Mouse (Mus musculus) olfactory bulb, adult 2 months (tissue): Measurements from ENCODE around the gene Crip1. TPM values are rescaled to one million over a fixed set of nuclear protein-coding genes. Genes with fewer than 3 reads are reported as not detected.

Source experiments
- H3K27ac ChIP-seq: fragments of 200-500 bp; 2 replicates; pipeline ENCODE4 v1.5.1; 2012; ENCODE audit warnings: low read depth, low read length; ENCODE audit not compliant: insufficient read depth
- H3K4me1 ChIP-seq: fragments of 200-500 bp; 2 replicates; pipeline ENCODE4 v1.6.1; 2012; ENCODE audit warnings: low read length; ENCODE audit not compliant: control insufficient read depth, insufficient read depth
- H3K4me3 ChIP-seq: fragments of 200-500 bp; 2 replicates; pipeline ENCODE4 v1.5.1; 2012; ENCODE audit warnings: mild to moderate bottlenecking, low read depth, low read length, moderate library complexity; ENCODE audit not compliant: insufficient read depth
- CTCF ChIP-seq: fragments of 200-500 bp; IDR thresholded peaks from 2 replicates; pipeline ENCODE4 v1.5.1; 2012; ENCODE audit warnings: low read depth, mild to moderate bottlenecking, low read length, moderate library complexity; ENCODE audit not compliant: insufficient read depth
- POLR2A ChIP-seq: fragments of 200-500 bp; IDR thresholded peaks from 2 replicates; pipeline ENCODE4 v1.6.1; 2012; ENCODE audit warnings: mild to moderate bottlenecking, low read depth, low read length, moderate library complexity; ENCODE audit not compliant: insufficient read depth
- WGBS: fragments of 180-500 bp; shearing (Covaris S2); methylation state at CpG from one replicate; pipeline ENCODE4 v1.1.7; 2018; 5-methylcytosine and 5-hydroxymethylcytosine counted together
- polyA plus RNA-seq: library from polyadenylated mRNA; stranded (reverse); fragments of >200 nt; gene quantifications from 2 replicates; pipeline ENCODE4 v1.2.4, GENCODE M21; 2012; ENCODE audit warnings: low replicate concordance; ENCODE audit not compliant: missing spikeins, insufficient read depth, insufficient read length

Crip1 gene
- polyA plus RNA-seq, 1 experiment, result not detected

- WGBS, result 39% methylated on average over 6 of the region's 6 CpGs
These were observed 43.7 kb upstream of the Crip1 start for GRCm38 (mm10) chr12:113102461-113102860.

GRCm38 (mm10) chr12:113103846-113104451 is 42.2 kb upstream of the Crip1 start:
- peaks cover 54% of the 10 kb centered on the region for H3K4me1 ChIP-seq
- TF ChIP-seq CTCF (no peak), POLR2A (no peak)
- 78% methylated on average over 8 of the region's 8 CpGs for WGBS
- no peak overlapping the region for H3K27ac ChIP-seq
- no peak overlapping the region for H3K4me3 ChIP-seq

More at GRCm38 (mm10) chr12:113102461-113102860, 43.7 kb upstream of the Crip1 start:
- peaks cover 55% of the 10 kb centered on the region for H3K4me1 ChIP-seq
- H3K4me3 ChIP-seq, result no peak overlapping the region
- TF ChIP-seq CTCF (no peak), POLR2A (no peak)
- no peak overlapping the region for H3K27ac ChIP-seq

GRCm38 (mm10) chr12:113106386-113106785 is 39.7 kb upstream of the Crip1 start:
- TF ChIP-seq POLR2A (no peak), CTCF (no peak)
- no peak overlapping the region for H3K27ac ChIP-seq
- H3K4me3 ChIP-seq, result no peak overlapping the region
- peaks cover 34% of the 10 kb centered on the region for H3K4me1 ChIP-seq
- 64% methylated on average over 6 of the region's 6 CpGs for WGBS

GRCm38 (mm10) chr12:113107431-113108124 is 38.5 kb upstream of the Crip1 start:
- H3K4me3 ChIP-seq, result no peak overlapping the region
- peaks cover 27% of the 10 kb centered on the region for H3K4me1 ChIP-seq
- TF ChIP-seq CTCF (no peak), POLR2A (no peak)
- no peak overlapping the region for H3K27ac ChIP-seq
- WGBS, result 71% methylated on average over 4 of the region's 4 CpGs

GRCm38 (mm10) chr12:113108528-113109283 is 37.4 kb upstream of the Crip1 start:
- Histone ChIP-seq H3K4me3 (no peak overlapping the region), H3K4me1 (peaks cover 18% of the 10 kb centered on the region; the same call in 1 of the 2 replicates), H3K27ac (no peak overlapping the region)
- 79% methylated on average over 17 of the region's 17 CpGs for WGBS
- TF ChIP-seq POLR2A (no peak), CTCF (no peak)

- Histone ChIP-seq H3K4me1 (peaks cover 15% of the 10 kb centered on the region), H3K27ac (no peak overlapping the region), H3K4me3 (no peak overlapping the region)
- WGBS, result 59% methylated on average over 10 of the region's 10 CpGs
- TF ChIP-seq CTCF, result no peak
- no peak for TF ChIP-seq POLR2A
These were observed 36.3 kb upstream of the Crip1 start for GRCm38 (mm10) chr12:113109801-113110200.

- TF ChIP-seq CTCF (no peak), POLR2A (no peak)
- no peak overlapping the region for H3K4me3 ChIP-seq
- no peak overlapping the region for H3K27ac ChIP-seq
- peaks cover 5% of the 10 kb centered on the region for H3K4me1 ChIP-seq
- 87% methylated on average over 4 of the region's 4 CpGs for WGBS
These were observed 32.0 kb upstream of the Crip1 start for GRCm38 (mm10) chr12:113114141-113114540.

GRCm38 (mm10) chr12:113114856-113115538 is 31.1 kb upstream of the Crip1 start:
- Histone ChIP-seq H3K4me3 (no peak overlapping the region), H3K4me1 (peaks cover 6% of the 10 kb centered on the region; the same call in 1 of the 2 replicates), H3K27ac (no peak overlapping the region)
- WGBS, result 71% methylated on average over 16 of the region's 16 CpGs
- TF ChIP-seq POLR2A (no peak), CTCF (no peak)
